Mouse (Mus musculus) cortical plate, adult 2 months (tissue): ENCODE measurements at regions not wholly inside any gene's neighbourhood (a gene's known extent, or its start where the extent isn't known, plus 50 kb on each side); places are given as distances from the start of the nearest gene placed in this dataset.

Experiments used
- CTCF ChIP-seq: fragments of 200-500 bp; IDR thresholded peaks from 2 replicates; pipeline ENCODE4 v1.5.1; 2011; ENCODE audit warnings: mild to moderate bottlenecking, control low read depth, low read length; ENCODE audit not compliant: insufficient read depth; ENCODE audit errors: extremely low read depth
- POLR2A ChIP-seq: fragments of 200-500 bp; IDR thresholded peaks from 2 replicates; pipeline ENCODE4 v1.6.1; 2011; ENCODE audit warnings: mild to moderate bottlenecking, low read length, control low read depth; ENCODE audit not compliant: insufficient read depth; ENCODE audit errors: extremely low read depth

DNA sequence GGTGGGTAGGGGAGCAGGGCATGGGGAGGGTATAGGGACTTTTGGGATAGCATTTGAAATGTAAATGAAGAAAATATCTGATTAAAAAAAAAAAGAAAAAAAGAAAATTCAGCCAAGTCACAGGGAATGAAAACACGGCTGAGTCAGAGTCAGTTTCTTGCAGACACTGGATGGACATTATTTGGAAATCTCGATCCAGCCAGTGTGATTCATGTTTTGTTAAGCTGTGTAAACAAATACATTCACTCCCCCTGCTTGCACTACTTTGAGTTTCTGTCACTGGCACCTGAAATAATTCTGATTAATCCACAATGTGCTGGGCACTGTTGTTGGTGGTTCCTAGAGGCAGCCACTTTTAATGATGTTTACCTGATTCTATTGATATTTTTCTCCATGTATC lies 68.6 kb upstream of the Mtpn start:
- no peak for TF ChIP-seq CTCF
- no peak for TF ChIP-seq POLR2A
